Mouse (Mus musculus): Measurements from ENCODE around the gene Midn.

Midn gene

GRCm38 (mm10) chr10:80190491-80191051 lies 42.5 kb downstream of the Midn start:
- no peak for DNase-seq (ENCODE audit: low read depth, low spot score)

GRCm38 (mm10) chr10:80193976-80194375 lies 45.9 kb downstream of the Midn start:
- DNase-seq (ENCODE audit: low read depth, low spot score), result no peak

GRCm38 (mm10) chr10:80194441-80194840 lies 46.4 kb downstream of the Midn start:
- no peak for DNase-seq (ENCODE audit: low read depth, low spot score)

GRCm38 (mm10) chr10:80196167-80196566 lies 48.1 kb downstream of the Midn start:
- DNase-seq (ENCODE audit: low read depth, low spot score), result no peak

GRCm38 (mm10) chr10:80196778-80197581 lies 48.9 kb downstream of the Midn start:
- no peak for DNase-seq (ENCODE audit: low read depth, low spot score)

- DNase-seq (ENCODE audit: low read depth, low spot score), result peak; percentile 79
Measured at GRCm38 (mm10) chr10:80199440-80200008, 51.5 kb downstream of the Midn start.

GRCm38 (mm10) chr10:80200485-80200884 lies 52.4 kb downstream of the Midn start:
- no peak for DNase-seq (ENCODE audit: low read depth, low spot score)

- no peak for DNase-seq (ENCODE audit: low read depth, low spot score)
Measured at GRCm38 (mm10) chr10:80204055-80204454, 56.0 kb downstream of the Midn start.

- DNase-seq (ENCODE audit: low read depth, low spot score), result no peak
Measured at GRCm38 (mm10) chr10:80207201-80207600, 59.1 kb downstream of the Midn start.

GRCm38 (mm10) chr10:80207676-80208075 lies 59.6 kb downstream of the Midn start:
- DNase-seq (ENCODE audit: low read depth, low spot score), result no peak
